Mouse (Mus musculus): ENCODE data around the gene Col6a4. TPM values are rescaled to one million over a fixed set of nuclear protein-coding genes. Genes with fewer than 3 reads are reported as not detected.

Gene Col6a4
- total and polyA plus RNA-seq, 2 experiments, result not detected

GRCm38 (mm10) chr9:106013139-106013538 is 83.4 kb downstream of the Col6a4 start:
- no peaks in the 10 kb centered on the region for H3K36me3 ChIP-seq (ENCODE audit: control insufficient read depth, insufficient read depth, low read length)
- H3K4me1 ChIP-seq (ENCODE audit: control insufficient read depth, insufficient read depth, low read length), result no peaks in the 10 kb centered on the region
- H3K79me2 ChIP-seq (ENCODE audit: control insufficient read depth, insufficient read depth, low read length), result no peaks in the 10 kb centered on the region
- no peak overlapping the region for H3K27ac ChIP-seq (replicated peaks; ENCODE audit: insufficient read depth, low read depth, low read length)
- H3K4me3 ChIP-seq (ENCODE audit: insufficient read depth, low read depth, low read length), result no peak overlapping the region
- TF ChIP-seq POLR2A (IDR thresholded peaks at IDR 0.05; ENCODE audit: extremely low read depth, insufficient read depth, low read length), result no peak
- TF ChIP-seq CTCF (IDR thresholded peaks at IDR 0.05; ENCODE audit: low read depth, low read length), result no peak
- peaks cover 2% of the 10 kb centered on the region; the same call in 1 of the 2 replicates for H3K27me3 ChIP-seq (ENCODE audit: control insufficient read depth, insufficient read depth, low read length)
- 88% methylated on average over 11 of the region's 11 CpGs for WGBS
- no peak overlapping the region for H3K9ac ChIP-seq (ENCODE audit: low read depth, low read length)
- DNase-seq (ENCODE audit: extremely low read depth, low read depth, low spot score), result no peak

GRCm38 (mm10) chr9:105997955-105998354 is 98.6 kb downstream of the Col6a4 start:
- Histone ChIP-seq H3K79me2 (ENCODE audit: control insufficient read depth, insufficient read depth, low read length) (no peaks in the 10 kb centered on the region), H3K27ac (replicated peaks; ENCODE audit: insufficient read depth, low read depth, low read length) (no peak overlapping the region), H3K9ac (ENCODE audit: low read depth, low read length) (no peak overlapping the region), H3K4me1 (ENCODE audit: control insufficient read depth, insufficient read depth, low read length) (no peaks in the 10 kb centered on the region), H3K36me3 (ENCODE audit: control insufficient read depth, insufficient read depth, low read length) (no peaks in the 10 kb centered on the region), H3K4me3 (ENCODE audit: insufficient read depth, low read depth, low read length) (no peak overlapping the region), H3K27me3 (ENCODE audit: control insufficient read depth, insufficient read depth, low read length) (no peaks in the 10 kb centered on the region)
- no peak for DNase-seq (ENCODE audit: extremely low read depth, low read depth, low spot score)
- TF ChIP-seq CTCF (IDR thresholded peaks at IDR 0.05; ENCODE audit: low read depth, low read length) (no peak), POLR2A (IDR thresholded peaks at IDR 0.05; ENCODE audit: extremely low read depth, insufficient read depth, low read length) (no peak)
- 70% methylated on average over 11 of the region's 11 CpGs for WGBS

GRCm38 (mm10) chr9:105992425-105992824 is 104.2 kb downstream of the Col6a4 start:
- Histone ChIP-seq H3K4me1 (ENCODE audit: control insufficient read depth, insufficient read depth, low read length) (no peaks in the 10 kb centered on the region), H3K36me3 (ENCODE audit: control insufficient read depth, insufficient read depth, low read length) (no peaks in the 10 kb centered on the region), H3K79me2 (ENCODE audit: control insufficient read depth, insufficient read depth, low read length) (no peaks in the 10 kb centered on the region), H3K27me3 (ENCODE audit: control insufficient read depth, insufficient read depth, low read length) (no peaks in the 10 kb centered on the region), H3K4me3 (ENCODE audit: insufficient read depth, low read depth, low read length) (no peak overlapping the region), H3K9ac (ENCODE audit: low read depth, low read length) (no peak overlapping the region), H3K27ac (replicated peaks; ENCODE audit: insufficient read depth, low read depth, low read length) (no peak overlapping the region)
- 77% methylated on average over 6 of the region's 6 CpGs for WGBS
- no peak for DNase-seq (ENCODE audit: extremely low read depth, low read depth, low spot score)
- no peak for TF ChIP-seq CTCF (IDR thresholded peaks at IDR 0.05; ENCODE audit: low read depth, low read length)
- TF ChIP-seq POLR2A (IDR thresholded peaks at IDR 0.05; ENCODE audit: extremely low read depth, insufficient read depth, low read length), result no peak

- Histone ChIP-seq H3K9ac (ENCODE audit: low read depth, low read length) (no peak overlapping the region), H3K79me2 (ENCODE audit: control insufficient read depth, insufficient read depth, low read length) (no peaks in the 10 kb centered on the region), H3K36me3 (ENCODE audit: control insufficient read depth, insufficient read depth, low read length) (no peaks in the 10 kb centered on the region), H3K27ac (replicated peaks; ENCODE audit: insufficient read depth, low read depth, low read length) (no peak overlapping the region), H3K4me1 (ENCODE audit: control insufficient read depth, insufficient read depth, low read length) (no peaks in the 10 kb centered on the region), H3K4me3 (ENCODE audit: insufficient read depth, low read depth, low read length) (no peak overlapping the region), H3K27me3 (ENCODE audit: control insufficient read depth, insufficient read depth, low read length) (no peaks in the 10 kb centered on the region)
- TF ChIP-seq POLR2A (IDR thresholded peaks at IDR 0.05; ENCODE audit: extremely low read depth, insufficient read depth, low read length), result no peak
- WGBS, result 70% methylated on average over 6 of the region's 6 CpGs
- DNase-seq (ENCODE audit: extremely low read depth, low read depth, low spot score), result no peak
Measured at GRCm38 (mm10) chr9:105990099-105990498, 106.5 kb downstream of the Col6a4 start.

GRCm38 (mm10) chr9:105989468-105989867 is 107.1 kb downstream of the Col6a4 start:
- 88% methylated on average over 6 of the region's 6 CpGs for WGBS
- Histone ChIP-seq H3K27ac (replicated peaks; ENCODE audit: insufficient read depth, low read depth, low read length) (no peak overlapping the region), H3K27me3 (ENCODE audit: control insufficient read depth, insufficient read depth, low read length) (no peaks in the 10 kb centered on the region), H3K4me1 (ENCODE audit: control insufficient read depth, insufficient read depth, low read length) (no peaks in the 10 kb centered on the region), H3K9ac (ENCODE audit: low read depth, low read length) (no peak overlapping the region), H3K36me3 (ENCODE audit: control insufficient read depth, insufficient read depth, low read length) (no peaks in the 10 kb centered on the region), H3K79me2 (ENCODE audit: control insufficient read depth, insufficient read depth, low read length) (no peaks in the 10 kb centered on the region), H3K4me3 (ENCODE audit: insufficient read depth, low read depth, low read length) (no peak overlapping the region)
- no peak for TF ChIP-seq CTCF (IDR thresholded peaks at IDR 0.05; ENCODE audit: low read depth, low read length)
- TF ChIP-seq POLR2A (IDR thresholded peaks at IDR 0.05; ENCODE audit: extremely low read depth, insufficient read depth, low read length), result no peak
- no peak for DNase-seq (ENCODE audit: extremely low read depth, low read depth, low spot score)

GRCm38 (mm10) chr9:105988096-105988495 is 108.5 kb downstream of the Col6a4 start:
- no peak overlapping the region for H3K4me3 ChIP-seq (ENCODE audit: insufficient read depth, low read depth, low read length)
- 0 out of 2 replicates have a peak, but pooled peaks have one; percentile 20 for TF ChIP-seq CTCF (IDR thresholded peaks at IDR 0.05; ENCODE audit: low read depth, low read length)
- TF ChIP-seq POLR2A (IDR thresholded peaks at IDR 0.05; ENCODE audit: extremely low read depth, insufficient read depth, low read length), result no peak
- H3K27ac ChIP-seq (replicated peaks; ENCODE audit: insufficient read depth, low read depth, low read length), result no peak overlapping the region
- H3K27me3 ChIP-seq (ENCODE audit: control insufficient read depth, insufficient read depth, low read length), result no peaks in the 10 kb centered on the region
- H3K4me1 ChIP-seq (ENCODE audit: control insufficient read depth, insufficient read depth, low read length), result no peaks in the 10 kb centered on the region
- H3K36me3 ChIP-seq (ENCODE audit: control insufficient read depth, insufficient read depth, low read length), result no peaks in the 10 kb centered on the region
- peak; percentile 16 for DNase-seq (ENCODE audit: extremely low read depth, low read depth, low spot score)
- WGBS, result 59% methylated on average over 8 of the region's 8 CpGs
- H3K9ac ChIP-seq (ENCODE audit: low read depth, low read length), result no peak overlapping the region
- H3K79me2 ChIP-seq (ENCODE audit: control insufficient read depth, insufficient read depth, low read length), result no peaks in the 10 kb centered on the region

Measured in liver, adult 2 months (tissue).